Mouse (Mus musculus): Measurements from ENCODE around the gene Ankrd65.
"Not testable (repeated sequence)": the region's sequence is repeated elsewhere in the genome, so short reads cannot be mapped to it uniquely, and the experiment has no call there.

Gene Ankrd65

GRCm38 (mm10) chr4:155790021-155790489 is at the start of gene Ankrd65:
Gene Ankrd65 (plus strand): TSS chr4:155790439.
- DNase-seq (ENCODE audit: low read depth, low spot score), result no peak

DNA sequence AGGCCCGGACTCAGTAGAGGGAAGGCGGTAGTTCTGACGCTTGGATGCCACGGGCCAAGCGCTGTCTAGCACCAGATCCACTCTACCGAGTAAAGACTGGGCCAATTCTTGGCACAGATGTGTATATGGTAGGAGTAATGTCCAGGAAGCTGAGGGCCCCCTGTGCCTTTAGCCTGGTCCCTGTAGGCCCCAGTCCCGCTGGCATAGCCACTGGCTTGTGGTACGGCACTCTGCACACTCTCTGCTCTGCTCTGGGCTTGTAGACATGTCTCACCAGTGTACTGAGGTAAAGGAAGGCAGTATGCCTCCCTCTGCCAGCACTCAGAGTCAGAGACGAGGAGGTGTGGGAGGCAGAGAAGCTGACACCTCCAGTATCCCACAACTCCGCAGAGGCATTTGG is 49.6 kb upstream of the Ankrd65 start:
- DNase-seq (ENCODE audit: low read depth, low spot score), result not testable (repeated sequence)

- no peak for DNase-seq (ENCODE audit: low read depth, low spot score)
These were observed 47.6 kb upstream of the Ankrd65 start for GRCm38 (mm10) chr4:155742684-155743083.

GRCm38 (mm10) chr4:155744474-155744873 is 45.8 kb upstream of the Ankrd65 start:
- DNase-seq (ENCODE audit: low read depth, low spot score), result no peak

GRCm38 (mm10) chr4:155745136-155745535 is 45.1 kb upstream of the Ankrd65 start:
- DNase-seq (ENCODE audit: low read depth, low spot score), result no peak

- DNase-seq (ENCODE audit: low read depth, low spot score), result no peak
These were observed 44.1 kb upstream of the Ankrd65 start for GRCm38 (mm10) chr4:155746036-155746548.

GRCm38 (mm10) chr4:155746575-155747490 is 43.4 kb upstream of the Ankrd65 start:
- DNase-seq (ENCODE audit: low read depth, low spot score), result no peak

DNA sequence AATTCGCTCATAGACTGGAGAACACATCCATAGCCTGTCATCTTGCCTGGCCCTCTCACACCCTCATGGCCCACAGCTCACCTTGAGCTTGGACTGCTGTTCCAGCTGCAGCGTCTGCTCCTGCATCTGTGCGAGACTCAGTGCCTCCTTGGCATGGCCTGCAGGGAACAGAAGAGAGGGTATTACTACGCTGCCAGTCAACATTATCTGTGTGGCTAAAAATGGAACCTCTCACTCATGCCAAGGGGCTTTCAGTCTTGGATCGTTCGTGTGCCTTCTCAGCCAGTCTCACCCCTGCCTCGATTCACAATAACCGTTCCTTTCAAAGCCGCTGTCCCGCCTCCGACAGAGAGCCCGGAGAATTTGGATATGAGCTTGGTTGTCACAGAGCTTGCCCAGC is 33.2 kb upstream of the Ankrd65 start:
- no peak for DNase-seq (ENCODE audit: low read depth, low spot score)

- DNase-seq (ENCODE audit: low read depth, low spot score), result no peak
These were observed 30.2 kb upstream of the Ankrd65 start for GRCm38 (mm10) chr4:155759862-155760612.

GRCm38 (mm10) chr4:155760613-155761355 is 29.5 kb upstream of the Ankrd65 start, which contains the start of gene Atad3a:
Gene Atad3a (minus strand): TSS chr4:155761093.
- peak; percentile 89 for DNase-seq (ENCODE audit: low read depth, low spot score)

- no peak for DNase-seq (ENCODE audit: low read depth, low spot score)
These were observed 28.7 kb upstream of the Ankrd65 start for GRCm38 (mm10) chr4:155761356-155762099.

GRCm38 (mm10) chr4:155762357-155762756 is 27.9 kb upstream of the Ankrd65 start:
- no peak for DNase-seq (ENCODE audit: low read depth, low spot score)

DNA sequence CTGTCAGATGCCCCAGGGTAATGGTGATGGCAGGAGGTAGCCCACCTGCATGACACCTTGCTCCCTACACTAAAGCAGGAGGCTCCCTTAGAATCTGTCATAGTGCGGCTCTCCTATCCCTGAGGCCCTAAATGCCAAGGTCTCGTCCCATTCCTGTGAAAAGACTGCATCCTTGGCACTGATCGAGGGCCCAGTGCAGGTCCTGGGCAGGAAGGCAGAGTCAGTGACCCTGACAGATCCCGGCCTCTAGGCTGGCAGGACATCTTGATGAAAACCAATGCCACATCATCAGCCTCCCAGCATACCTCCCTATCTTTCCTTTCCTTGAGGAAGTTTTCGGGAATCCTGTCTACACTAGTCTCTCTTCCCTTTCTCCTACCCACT is 20.8 kb upstream of the Ankrd65 start:
- DNase-seq (ENCODE audit: low read depth, low spot score), result no peak

DNA sequence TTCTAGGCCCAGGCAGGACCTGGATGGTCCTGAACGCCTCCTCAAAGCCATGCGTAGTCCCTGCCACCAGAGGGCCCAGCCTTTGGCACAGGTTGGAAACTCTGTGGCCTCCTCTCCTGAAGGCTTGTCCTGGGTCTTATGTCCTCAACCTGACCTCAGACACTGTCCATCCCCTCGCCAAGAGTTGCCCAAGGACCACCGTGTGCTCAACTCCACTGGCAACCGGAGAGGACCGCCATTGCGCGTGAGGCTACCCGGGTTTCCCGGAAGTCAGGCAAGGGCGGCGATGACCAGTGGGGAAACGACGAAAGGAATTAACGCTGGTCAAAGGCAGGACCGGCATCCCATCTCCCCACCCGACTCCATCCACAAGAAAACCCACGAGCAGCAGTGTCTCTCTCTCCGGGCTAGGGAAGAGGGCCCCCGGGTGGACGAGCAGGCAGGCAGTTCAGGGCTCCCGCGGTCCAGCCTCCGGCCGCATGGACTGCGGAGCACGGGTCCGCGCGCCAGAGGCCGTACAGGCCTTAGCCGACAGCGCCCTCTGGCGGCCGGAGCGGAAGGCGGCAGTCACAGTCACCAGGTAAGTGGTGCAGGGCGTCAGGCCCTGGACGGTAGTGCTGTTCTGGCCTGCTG is 20.2 kb upstream of the Ankrd65 start:
- DNase-seq (ENCODE audit: low read depth, low spot score), result no peak

- DNase-seq (ENCODE audit: low read depth, low spot score), result no peak
These were observed 19.6 kb upstream of the Ankrd65 start for GRCm38 (mm10) chr4:155770626-155771025.

DNA sequence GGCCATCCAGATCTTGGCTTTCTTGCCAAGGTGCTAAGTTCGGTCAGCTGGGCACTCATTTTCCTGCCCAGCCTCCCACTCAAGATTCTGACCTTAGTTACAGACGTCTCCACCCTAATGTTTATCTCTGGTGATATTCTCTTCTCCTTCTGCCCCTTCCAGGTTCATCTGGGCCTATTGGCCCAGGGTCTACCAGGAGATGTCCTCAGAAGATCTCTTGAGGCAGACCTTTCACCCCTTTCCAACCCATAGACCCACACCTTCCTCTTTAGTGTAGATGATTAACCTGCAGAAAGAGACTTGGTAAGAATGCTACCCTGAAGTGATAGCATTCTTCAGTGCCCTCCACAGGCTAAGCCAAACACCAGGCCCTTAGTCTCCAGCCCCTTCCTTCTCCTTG is 18.5 kb upstream of the Ankrd65 start:
- no peak for DNase-seq (ENCODE audit: low read depth, low spot score)

- DNase-seq (ENCODE audit: low read depth, low spot score), result no peak
These were observed 17.5 kb upstream of the Ankrd65 start for GRCm38 (mm10) chr4:155772786-155773185.

DNA sequence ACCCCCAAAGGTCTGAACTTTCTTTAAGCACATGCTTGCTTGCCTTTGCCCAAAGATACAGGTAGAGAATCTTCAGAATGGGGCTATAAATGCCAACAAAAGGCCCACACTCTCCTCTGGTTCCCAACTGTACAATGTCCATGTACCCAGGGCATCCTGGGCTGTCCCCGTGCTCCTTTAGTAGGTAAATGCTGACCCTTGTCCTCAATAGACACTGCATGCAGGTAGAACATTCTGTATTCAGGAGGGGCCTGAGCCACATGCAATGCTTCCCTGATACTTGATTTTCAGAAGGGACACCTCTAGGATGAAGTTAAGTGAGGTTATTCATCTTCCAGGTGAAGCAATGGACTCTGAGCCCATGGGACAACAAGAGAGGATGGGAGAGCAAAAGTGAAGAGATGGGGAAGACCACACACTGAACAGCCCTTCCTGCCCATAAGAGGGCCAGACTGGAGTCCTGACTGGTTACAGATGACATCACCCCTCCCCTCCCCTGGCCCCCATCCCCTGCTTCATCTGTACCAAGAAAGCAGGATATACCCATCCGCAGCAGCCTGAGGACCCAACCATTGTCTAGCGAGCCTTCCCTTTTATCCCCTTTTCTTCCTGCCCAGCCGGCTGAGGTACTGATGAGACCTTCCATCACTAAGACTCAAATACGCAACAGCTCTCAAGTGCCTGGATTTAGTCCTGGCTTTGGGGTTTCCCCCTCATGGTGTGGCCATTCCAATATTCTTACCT is 16.7 kb upstream of the Ankrd65 start:
- DNase-seq (ENCODE audit: low read depth, low spot score), result no peak

GRCm38 (mm10) chr4:155774280-155774754 is 15.9 kb upstream of the Ankrd65 start, which contains the start of gene Vwa1:
Gene Vwa1 (minus strand): TSS chr4:155774698.
- DNase-seq (ENCODE audit: low read depth, low spot score), result no peak

Measured in brain, embryonic 18.5 days (tissue).